Mouse (Mus musculus): Measurements from ENCODE around the gene Ptprcap. TPM values are rescaled to one million over a fixed set of nuclear protein-coding genes. Genes with fewer than 3 reads are reported as not detected.
"Not testable (repeated sequence)": the region's sequence is repeated elsewhere in the genome, so short reads cannot be mapped to it uniquely, and the experiment has no call there.

Ptprcap gene
- total RNA-seq (2021): 1 to 10 TPM; 1.0 to 1.5 TPM
- long read RNA-seq, experiment 1, partial matches to known transcripts: 0 of 2 reads
- long read RNA-seq, experiment 1, other reads (novel, unspliced or antisense): 2 of 2 reads
- long read RNA-seq, experiment 2, partial matches to known transcripts: 0 of 2 reads
- long read RNA-seq, experiment 2, other reads (novel, unspliced or antisense): 2 of 2 reads

DNA sequence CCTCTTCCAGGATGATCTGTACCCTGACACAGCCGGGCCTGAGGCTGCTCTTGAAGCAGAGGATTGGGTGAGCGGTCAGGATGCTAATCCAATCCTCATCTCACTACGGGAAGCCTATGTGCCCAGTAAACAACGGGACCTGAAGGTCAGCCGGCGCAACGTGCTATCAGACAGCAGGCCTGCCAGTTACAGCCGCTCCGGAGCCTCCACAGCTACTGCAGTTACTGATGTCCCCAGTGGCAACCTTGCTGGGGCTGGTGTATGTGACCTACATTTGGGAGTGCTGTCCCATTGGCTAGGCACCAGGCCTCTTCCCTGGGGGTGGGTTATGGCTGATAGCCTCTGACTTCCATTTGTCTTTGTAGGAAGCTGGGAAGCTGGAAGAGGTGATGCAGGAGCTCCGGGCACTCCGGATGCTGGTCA lies at the start of gene Ptprcap:
Gene Ptprcap (plus strand): TSS at position 373 of the 423 bp plus-strand sequence.
- DNase-seq (ENCODE audit: low spot score in 2 of 2): no peak
- intact Hi-C loops (cut with DNase I): no loop called here

DNA sequence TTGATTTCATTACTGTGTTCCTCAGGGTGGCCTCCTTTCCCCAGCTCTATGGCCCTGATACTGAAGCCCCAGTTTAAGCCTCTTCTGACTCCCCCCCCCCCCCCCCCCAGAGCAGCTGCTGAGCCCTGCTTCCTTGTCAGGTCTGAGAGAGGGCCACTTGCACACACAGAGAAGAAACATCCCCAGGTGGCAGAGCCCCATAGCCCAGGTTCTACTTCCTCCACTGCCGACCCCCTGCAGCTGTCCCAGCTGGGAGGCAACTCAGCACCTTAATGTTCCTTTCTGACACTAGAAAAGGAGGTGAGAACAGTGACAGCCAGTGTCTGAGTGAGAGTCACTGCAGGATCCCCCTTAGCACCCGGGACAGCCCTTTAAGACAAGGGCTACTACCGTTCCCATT lies 49.6 kb upstream of the Ptprcap start:
- no peak for DNase-seq (ENCODE audit: low spot score in 2 of 2)

DNA sequence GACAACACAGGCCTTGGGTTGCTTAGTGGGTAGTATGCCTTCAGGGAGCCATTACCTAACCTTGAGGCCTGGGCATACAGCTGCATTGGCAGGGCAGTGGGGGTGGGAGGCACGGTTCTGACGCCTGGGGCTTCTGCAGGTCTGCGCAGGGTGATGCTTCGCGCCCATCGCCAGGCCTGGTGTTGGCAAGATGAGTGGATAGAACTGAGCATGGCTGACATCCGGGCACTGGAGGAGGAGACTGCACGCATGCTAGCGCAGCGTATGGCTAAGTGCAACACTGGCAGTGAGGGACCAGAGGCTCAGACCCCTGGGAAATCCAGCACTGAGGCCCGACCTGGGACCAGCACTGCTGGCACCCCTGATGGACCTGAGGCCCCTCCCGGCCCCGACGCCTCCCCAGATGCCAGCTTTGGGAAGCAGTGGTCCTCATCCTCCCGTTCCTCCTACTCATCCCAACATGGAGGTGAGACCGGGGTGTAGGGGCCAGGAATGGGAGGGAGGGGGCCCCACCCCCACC lies 48.7 kb upstream of the Ptprcap start:
- intact Hi-C loops (cut with DNase I): no loop called here
- DNase-seq (ENCODE audit: low spot score in 2 of 2): no peak

More for the DNA sequence above, 49.6 kb upstream of the Ptprcap start:
- intact Hi-C loops (cut with DNase I): no loop called here

DNA sequence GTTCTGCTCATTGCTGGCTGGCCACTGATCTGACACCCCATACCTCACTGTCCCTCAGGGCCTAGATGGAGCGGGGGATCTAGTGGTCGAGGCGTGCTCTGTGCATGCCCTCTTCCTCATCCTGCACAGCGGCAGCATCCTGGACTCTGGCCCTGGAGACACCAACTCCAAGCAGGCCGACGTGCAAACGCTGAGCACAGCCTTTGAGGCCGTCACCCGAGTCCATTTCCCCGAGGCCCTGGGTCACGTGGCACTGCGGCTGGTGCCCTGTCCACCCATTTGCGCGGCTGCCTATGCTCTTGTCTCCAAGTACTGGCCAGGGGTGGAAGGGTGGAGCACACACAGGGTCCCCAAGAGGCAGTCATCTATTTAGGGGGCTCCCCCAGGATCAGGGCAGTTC lies 46.8 kb upstream of the Ptprcap start:
- intact Hi-C loops (cut with DNase I): no loop called here
- no peak for DNase-seq (ENCODE audit: low spot score in 2 of 2)

DNA sequence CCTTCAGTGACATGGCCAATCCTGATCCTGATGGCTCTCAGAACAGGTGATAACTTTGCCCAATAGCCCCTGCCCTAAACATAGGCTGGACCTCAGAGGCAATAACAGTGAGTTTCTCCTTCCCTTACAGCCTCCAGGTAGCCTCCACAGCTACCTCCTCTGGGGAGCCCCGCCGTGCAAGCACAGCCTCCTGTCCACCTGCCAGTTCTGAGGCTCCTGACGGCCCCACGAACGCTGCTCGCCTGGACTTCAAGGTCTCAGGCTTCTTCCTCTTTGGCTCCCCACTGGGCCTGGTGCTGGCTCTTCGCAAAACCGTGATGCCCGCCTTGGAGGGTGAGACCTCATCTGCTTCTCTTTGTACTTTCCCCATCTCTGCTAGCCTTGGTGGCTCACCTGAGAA lies 44.9 kb upstream of the Ptprcap start:
- DNase-seq (ENCODE audit: low spot score in 2 of 2): no peak
- intact Hi-C loops (cut with DNase I): no loop called here

DNA sequence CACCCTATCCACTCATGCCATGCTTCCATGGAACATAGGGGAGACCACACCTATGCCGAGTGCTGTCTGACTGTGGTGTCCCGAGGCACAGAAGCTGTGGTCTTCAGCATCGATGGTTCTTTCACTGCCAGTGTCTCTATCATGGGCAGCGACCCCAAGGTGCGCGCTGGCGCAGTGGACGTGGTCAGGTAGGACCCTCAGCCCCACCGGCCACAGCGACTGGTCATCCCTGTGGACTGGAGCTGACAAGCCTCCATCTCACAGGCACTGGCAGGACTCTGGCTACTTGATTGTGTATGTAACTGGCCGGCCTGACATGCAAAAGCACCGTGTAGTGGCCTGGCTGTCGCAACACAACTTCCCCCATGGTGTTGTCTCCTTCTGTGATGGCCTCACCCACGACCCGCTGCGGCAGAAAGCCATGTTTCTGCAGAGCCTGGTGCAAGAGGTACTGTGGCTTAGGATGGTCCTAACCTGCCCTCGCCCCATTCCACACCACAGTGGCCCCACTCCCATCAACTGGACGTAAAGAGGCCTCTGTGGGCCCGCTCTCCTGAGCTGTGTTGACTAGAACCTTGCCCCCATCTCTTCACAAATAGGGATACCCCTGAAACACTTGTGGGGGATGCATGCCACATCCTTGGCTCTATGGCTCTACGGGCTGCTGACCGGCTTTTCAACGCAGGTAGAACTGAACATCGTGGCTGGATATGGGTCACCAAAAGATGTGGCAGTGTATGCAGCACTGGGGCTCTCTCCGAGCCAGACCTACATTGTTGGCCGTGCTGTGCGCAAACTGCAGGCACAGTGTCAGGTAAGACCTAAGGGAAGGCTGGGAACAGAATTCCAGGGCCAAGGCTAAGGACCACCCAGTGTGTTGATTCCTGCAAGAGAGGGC lies 41.1 kb upstream of the Ptprcap start:
- no peak for DNase-seq (ENCODE audit: low spot score in 2 of 2)
- intact Hi-C loops (cut with DNase I): no loop called here

DNA sequence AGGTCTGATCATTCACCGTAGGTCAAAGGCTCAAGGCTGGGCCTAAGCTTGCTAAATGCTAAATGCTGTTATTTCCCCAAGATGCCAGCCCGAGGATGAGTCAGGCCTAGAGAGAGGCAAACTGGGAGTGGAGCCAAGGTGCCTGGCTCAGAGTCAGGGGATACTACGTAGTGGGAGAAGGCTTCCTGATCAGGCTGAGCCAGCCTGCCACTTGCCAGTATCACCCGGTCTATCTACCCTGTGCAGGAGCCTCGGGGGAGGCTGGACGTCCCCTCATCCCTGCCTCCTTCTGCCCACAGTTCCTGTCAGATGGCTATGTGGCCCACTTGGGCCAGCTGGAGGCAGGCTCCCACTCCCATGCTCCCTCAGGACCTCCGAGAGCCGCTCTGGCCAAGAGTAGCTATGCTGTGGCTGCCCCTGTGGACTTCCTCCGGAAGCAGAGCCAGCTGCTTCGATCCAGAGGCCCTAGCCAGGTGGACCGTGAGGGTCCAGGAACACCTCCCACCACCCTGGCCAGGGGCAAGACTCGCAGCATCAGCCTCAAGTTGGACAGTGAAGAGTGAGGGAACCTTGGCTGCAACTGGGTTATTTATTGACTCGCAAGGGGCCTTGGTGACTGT lies 40.1 kb upstream of the Ptprcap start:
- DNase-seq (ENCODE audit: low spot score in 2 of 2): peak; percentile 70 to 85
- intact Hi-C loops (cut with DNase I): no loop called here

DNA sequence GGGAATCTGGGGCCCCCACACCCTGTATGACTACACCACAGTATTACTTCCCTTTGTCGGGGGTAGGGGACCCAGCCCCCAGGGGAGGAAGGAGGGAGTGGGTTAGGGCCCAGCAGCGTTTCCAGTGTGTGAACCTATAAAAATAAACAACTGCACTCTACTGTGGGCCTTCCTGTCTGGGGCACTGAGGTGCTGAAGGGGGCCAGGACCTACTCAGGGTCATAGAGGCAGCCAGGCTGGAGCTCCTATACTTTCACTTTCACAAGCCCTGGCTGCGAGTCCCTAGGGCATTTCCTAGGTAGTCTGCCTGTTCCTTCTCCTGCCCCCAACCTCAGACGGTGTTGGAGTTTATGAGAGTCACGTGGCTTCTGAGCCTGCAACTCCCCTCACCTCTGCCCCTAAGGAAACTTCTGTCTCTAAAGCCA lies 39.6 kb upstream of the Ptprcap start:
- DNase-seq (ENCODE audit: low spot score in 2 of 2): no peak
- intact Hi-C loops (cut with DNase I): no loop called here

DNA sequence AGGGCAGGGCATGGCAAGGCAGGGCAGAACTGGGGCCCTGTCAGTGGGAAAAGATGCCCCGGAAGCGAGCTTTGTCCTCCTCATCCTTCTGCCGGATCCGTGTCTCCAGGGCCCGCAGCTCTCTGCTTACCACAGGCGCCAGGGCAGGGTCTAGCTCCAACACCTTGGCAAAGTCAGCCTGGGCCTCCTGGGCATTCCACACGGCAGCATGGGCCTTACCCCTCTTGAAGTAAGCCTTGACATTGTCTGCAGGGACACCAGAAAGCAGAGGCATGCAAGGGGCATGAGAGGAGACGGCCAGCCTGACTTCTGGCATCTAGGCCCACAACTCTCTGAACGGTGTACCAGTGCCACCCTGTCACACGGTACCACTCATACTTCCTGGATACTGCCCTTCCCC lies 38.9 kb upstream of the Ptprcap start:
- intact Hi-C loops (cut with DNase I): no loop called here
- no peak for DNase-seq (ENCODE audit: low spot score in 2 of 2)

DNA sequence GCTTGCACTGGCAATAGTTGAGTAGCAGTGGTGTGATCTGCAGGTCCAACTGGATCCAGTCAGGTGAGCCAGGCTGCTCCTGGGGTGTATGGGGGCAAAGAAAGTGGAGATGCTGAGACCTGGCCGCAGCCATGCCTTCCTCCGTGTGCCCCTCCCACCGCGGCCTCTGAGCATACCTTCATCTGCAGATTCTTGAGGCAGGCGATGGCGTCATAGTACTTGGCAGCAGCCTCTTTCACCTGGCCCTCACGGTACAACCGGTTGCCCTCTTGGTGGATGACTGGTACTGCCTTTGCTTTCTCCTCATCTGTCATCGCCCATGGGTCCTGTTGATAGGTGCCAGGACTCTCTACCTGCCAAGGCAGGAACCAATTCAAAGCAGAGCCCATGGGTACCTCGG lies 38.3 kb upstream of the Ptprcap start:
- intact Hi-C loops (cut with DNase I): no loop called here
- no peak for DNase-seq (ENCODE audit: low spot score in 2 of 2)

DNA sequence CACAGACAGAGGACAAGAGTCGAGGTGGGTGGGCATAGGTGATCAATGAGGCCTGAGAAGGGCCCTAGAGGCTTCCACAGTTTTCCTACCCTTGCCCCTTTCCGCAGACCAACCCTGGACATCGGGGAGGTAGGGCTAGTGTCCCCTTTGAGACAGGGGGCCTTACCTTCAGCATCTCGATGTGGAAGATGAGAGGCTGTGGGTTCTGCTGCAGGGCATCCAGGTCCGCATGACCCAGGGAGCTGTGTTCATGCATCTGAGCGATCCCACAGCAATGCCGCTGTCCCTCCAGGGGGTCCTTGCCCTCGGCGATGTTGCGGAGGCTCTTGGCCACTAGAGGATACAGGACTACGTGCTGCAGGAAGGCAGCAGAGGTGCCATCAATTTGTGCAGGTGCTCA lies 37.6 kb upstream of the Ptprcap start:
- intact Hi-C loops (cut with DNase I): no loop called here
- DNase-seq (ENCODE audit: low spot score in 2 of 2): no peak

DNA sequence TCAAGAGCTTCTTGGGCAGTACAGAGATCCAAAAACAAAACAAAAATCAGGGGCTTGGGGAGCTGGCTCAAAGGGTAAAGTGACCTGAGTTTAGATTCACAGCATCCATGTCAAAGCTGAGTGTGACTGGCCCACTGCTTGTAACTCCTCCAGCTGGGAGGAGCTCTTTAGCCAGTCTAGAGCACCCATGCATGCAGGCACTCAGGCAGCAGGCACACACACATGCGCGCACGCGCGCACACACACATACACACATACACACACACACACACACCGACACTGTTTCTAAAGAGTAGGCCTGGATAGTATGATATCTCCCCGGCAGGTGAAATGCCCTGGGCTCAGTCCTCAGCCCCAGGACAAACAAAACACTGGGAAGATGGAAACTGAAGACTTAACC lies 36.4 kb upstream of the Ptprcap start:
- DNase-seq (ENCODE audit: low spot score in 2 of 2): no peak
- intact Hi-C loops (cut with DNase I): no loop called here

DNA sequence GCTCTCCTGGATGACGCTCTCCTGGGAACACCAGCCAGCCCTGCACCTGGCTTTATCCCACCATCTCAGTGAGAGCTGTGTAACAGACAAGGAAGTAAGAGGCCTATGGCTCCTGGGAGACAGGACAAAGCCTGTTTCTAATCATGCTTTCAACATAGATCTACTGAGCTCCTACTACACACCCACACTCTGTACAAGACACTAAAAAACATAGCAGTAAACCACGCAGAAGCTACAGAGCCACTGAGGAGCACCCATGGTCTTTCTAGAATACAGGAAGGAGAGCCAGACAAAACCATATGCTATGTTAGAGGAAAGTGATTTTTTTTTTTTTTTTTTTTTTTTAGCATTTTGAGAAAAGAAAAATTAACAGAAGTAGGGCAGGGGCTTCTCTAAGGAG lies 35.1 kb upstream of the Ptprcap start:
- intact Hi-C loops (cut with DNase I): no loop called here
- peak in 1 of 2 experiments; percentile 60 for DNase-seq (ENCODE audit: low spot score in 2 of 2)

DNA sequence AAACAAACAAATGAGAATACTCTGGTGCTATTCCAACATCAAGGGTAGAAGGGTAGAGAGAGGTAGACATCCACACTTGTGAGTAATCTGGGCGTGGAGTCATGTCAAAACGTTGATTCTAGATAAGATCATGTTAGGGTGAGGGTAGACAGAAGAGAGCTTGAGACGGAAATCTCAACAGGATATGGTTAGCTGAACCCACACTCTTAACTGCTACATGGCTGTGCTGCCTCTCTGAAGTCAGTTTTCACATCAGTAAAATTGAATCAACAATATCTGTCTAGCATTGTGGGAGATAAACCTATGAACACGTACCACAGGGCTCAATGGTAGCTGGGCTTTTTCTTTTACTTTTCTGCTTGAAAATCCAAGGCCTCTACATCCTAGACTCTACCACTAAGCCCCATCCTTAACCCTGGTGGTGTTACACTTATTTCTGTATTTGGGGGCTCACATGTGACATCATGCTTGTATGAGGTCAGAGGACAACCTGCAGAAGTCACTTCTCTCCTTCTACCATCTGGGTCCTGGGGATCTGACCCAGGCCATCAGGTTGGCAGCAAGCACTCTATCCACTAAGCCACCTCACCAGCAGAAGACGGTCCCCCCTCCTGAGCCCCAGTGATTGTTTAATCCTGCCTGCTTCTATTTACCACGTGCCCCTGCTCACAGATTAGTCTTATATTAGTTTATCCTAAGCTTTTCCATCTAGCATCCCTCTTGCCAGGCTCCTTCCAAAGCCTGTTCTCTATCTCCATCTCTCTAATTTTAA lies 33.5 kb upstream of the Ptprcap start:
- no peak for DNase-seq (ENCODE audit: low spot score in 2 of 2)
- intact Hi-C loops (cut with DNase I): no loop called here

DNA sequence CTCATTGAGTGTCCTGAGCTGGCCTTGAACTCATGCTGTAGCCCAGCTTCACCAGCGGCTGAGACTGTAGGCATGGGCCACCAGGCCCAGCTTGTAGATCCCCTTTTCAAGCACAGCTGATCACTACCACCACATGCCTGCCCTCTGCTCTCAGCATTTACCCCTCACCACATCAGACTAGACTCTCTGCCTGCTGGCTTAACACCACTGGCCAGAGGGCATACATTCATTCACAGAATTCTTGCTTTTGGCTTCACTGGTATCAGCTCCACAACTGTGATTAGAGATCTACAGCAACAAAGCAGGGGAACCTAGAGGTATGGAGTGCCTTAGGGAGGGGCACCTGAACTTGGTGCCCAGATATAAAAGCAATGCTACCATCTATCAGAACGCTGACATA lies 32.9 kb upstream of the Ptprcap start:
- DNase-seq (ENCODE audit: low spot score in 2 of 2): no peak
- intact Hi-C loops (cut with DNase I): no loop called here

DNA sequence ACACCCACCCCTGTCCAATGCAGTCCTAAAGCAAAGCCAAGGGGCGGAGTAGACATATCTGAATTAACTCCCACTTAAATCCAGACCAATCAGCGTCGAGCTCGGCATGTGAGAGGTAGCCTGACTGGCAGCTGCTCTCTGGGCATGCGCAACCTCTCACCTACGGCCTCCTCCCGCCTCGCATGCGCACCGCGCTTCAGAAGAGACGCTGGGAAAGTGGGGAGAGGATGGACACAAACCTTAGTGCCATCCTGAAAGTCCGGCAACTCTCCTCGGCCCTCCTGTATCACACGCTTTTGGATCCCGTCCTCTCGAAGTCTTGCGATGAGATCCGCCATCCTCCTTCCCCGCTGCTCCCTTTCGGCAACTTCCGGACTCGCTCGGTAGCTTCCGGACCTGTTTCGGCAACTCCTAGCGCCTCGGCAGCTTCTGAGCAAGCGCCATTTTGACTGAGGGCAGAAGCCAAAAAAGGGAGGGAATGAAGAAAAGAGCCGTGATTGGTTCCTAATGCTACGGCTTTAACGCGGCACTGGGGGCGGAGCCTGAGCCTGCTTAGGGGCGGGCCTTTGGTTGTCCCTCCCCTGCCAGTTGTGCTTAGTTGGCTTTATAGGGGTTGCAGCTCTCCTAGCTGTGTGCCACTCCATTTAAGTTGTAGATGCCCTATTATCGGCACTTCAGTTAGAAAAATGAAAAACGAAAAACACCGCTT lies 32.2 kb upstream of the Ptprcap start:
- DNase-seq (ENCODE audit: low spot score in 2 of 2): peak; percentile 97 to 99
- intact Hi-C loops (cut with DNase I): no loop called here

DNA sequence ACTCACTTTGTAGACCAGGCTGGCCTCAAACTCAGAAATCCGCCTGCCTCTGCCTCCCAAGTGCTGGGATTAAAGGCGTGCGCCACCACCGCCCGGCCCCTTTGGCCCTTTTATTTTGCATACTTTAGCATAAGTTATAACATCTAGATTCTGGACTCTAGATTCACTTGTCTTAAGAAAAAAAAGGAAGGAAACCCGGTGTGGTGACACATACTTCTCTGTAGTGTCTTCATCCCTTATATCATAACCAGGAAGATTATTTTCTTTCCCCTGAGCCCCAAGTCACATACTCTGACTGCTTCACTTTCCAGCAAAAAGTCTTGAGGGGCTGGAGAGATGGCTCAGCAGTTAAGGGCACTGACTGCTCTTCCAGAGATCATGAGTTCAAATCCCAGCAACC lies 31.5 kb upstream of the Ptprcap start:
- DNase-seq (ENCODE audit: low spot score in 2 of 2); intact Hi-C loops (cut with DNase I): not testable (repeated sequence)

DNA sequence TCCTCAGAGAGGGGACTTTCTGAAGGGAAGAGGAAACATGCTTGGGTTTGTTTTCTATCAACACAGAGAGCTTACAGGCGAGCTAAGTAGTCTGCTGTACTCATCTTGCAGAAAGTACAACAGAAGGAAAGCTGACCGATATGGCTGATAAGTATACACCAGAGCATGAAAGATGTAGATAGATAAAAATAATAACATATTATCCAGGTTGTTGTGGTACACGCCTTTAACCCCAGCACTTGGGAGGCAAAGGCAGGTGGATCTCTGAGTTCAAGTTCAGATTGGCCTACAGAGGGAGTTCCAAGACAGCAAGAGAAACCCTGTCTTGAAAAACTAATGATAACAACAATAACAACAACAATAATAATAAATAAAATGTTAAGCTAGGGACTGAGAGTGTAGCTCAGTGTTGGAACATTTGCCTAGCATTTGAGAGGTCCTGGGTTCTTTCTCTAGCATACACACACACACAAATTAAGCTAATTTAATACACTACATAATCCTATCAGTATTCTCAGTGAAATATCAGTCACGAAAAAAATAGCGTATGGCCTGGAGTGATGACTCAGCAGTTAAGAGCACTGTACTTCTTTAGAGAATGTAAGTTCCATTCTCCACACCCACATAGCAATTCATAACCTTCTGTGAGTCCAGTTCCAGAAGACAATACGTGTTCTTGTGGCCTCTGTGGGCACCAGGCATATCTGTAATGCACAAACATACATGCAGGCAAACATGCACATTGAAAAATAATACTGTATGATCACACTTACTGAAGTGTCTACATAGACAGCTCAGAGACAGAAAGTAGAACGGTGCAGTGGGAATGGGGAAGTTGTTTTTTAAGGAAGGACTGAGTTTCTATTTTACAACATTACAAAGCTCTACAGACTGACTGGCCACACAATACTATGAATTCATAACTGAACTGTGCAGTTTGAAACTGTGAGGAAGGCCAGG lies 30.7 kb upstream of the Ptprcap start:
- intact Hi-C loops (cut with DNase I): no loop called here
- DNase-seq (ENCODE audit: low spot score in 2 of 2): no peak

Measured in left cerebral cortex, postnatal 14 days (tissue).